Mouse (Mus musculus): ENCODE data around the gene Slc46a2. TPM values are rescaled to one million over a fixed set of nuclear protein-coding genes. Genes with fewer than 3 reads are reported as not detected.

Gene Slc46a2
- polyA plus RNA-seq, 1 experiment: not detected

GRCm38 (mm10) chr4:59861871-59862270 lies 53.0 kb downstream of the Slc46a2 start:
- TF ChIP-seq POLR2A (IDR thresholded peaks at IDR 0.05; ENCODE audit: borderline replicate concordance, control insufficient read depth, low read depth, low read length) (no peak), CTCF (IDR thresholded peaks at IDR 0.05; ENCODE audit: control insufficient read depth, insufficient read depth, low read length) (no peak)
- H3K27ac ChIP-seq (ENCODE audit: control insufficient read depth, insufficient read depth, low read depth, low read length, poor library complexity): no peak overlapping the region
- peaks cover 7% of the 10 kb centered on the region; the same call in 1 of the 2 replicates for H3K4me1 ChIP-seq (ENCODE audit: control insufficient read depth, insufficient read depth, low read length)
- no peak overlapping the region for H3K4me3 ChIP-seq (replicated peaks; ENCODE audit: control insufficient read depth, low read depth, low read length)
- 30% methylated on average over 4 of the region's 4 CpGs for WGBS

GRCm38 (mm10) chr4:59860431-59860830 lies 54.4 kb downstream of the Slc46a2 start:
- Histone ChIP-seq H3K27ac (ENCODE audit: control insufficient read depth, insufficient read depth, low read depth, low read length, poor library complexity) (no peak overlapping the region), H3K4me3 (replicated peaks; ENCODE audit: control insufficient read depth, low read depth, low read length) (no peak overlapping the region), H3K4me1 (ENCODE audit: control insufficient read depth, insufficient read depth, low read length) (peaks cover 6% of the 10 kb centered on the region; the same call in 1 of the 2 replicates)
- TF ChIP-seq POLR2A (IDR thresholded peaks at IDR 0.05; ENCODE audit: borderline replicate concordance, control insufficient read depth, low read depth, low read length) (no peak), CTCF (IDR thresholded peaks at IDR 0.05; ENCODE audit: control insufficient read depth, insufficient read depth, low read length) (no peak)
- WGBS: 65% methylated on average over 2 of the region's 2 CpGs

GRCm38 (mm10) chr4:59859693-59860425 lies 55.0 kb downstream of the Slc46a2 start:
- H3K27ac ChIP-seq (ENCODE audit: control insufficient read depth, insufficient read depth, low read depth, low read length, poor library complexity): no peak overlapping the region
- TF ChIP-seq POLR2A (IDR thresholded peaks at IDR 0.05; ENCODE audit: borderline replicate concordance, control insufficient read depth, low read depth, low read length) (no peak), CTCF (IDR thresholded peaks at IDR 0.05; ENCODE audit: control insufficient read depth, insufficient read depth, low read length) (no peak)
- peaks cover 6% of the 10 kb centered on the region; the same call in 1 of the 2 replicates for H3K4me1 ChIP-seq (ENCODE audit: control insufficient read depth, insufficient read depth, low read length)
- no peak overlapping the region for H3K4me3 ChIP-seq (replicated peaks; ENCODE audit: control insufficient read depth, low read depth, low read length)
- WGBS: 69% methylated on average over 16 of the region's 16 CpGs

Other genes with a start within 250 kb of the Slc46a2 start
- gene Inip, start 113.5 kb downstream of the Slc46a2 start, polyA plus RNA-seq (2011; ENCODE audit: insufficient read depth, insufficient read length, low replicate concordance, missing spikeins): 10.7 and 27.6 TPM in 2 replicates
- gene Snx30, start 109.2 kb downstream of the Slc46a2 start, polyA plus RNA-seq (2011; ENCODE audit: insufficient read depth, insufficient read length, low replicate concordance, missing spikeins): 19.7 and 24.2 TPM in 2 replicates
- gene Mup4, start 45.7 kb upstream of the Slc46a2 start, polyA plus RNA-seq (2011; ENCODE audit: insufficient read depth, insufficient read length, low replicate concordance, missing spikeins): not detected in 2 replicates
- 3.0 TPM in 1 of 2 replicates, not detected in the other for gene Mup6, start 49.2 kb upstream of the Slc46a2 start, polyA plus RNA-seq (2011; ENCODE audit: insufficient read depth, insufficient read length, low replicate concordance, missing spikeins)
- 25.8 and 125 TPM in 2 replicates for gene Mup7, start 155.4 kb upstream of the Slc46a2 start, polyA plus RNA-seq (2011; ENCODE audit: insufficient read depth, insufficient read length, low replicate concordance, missing spikeins)
- gene Mup2, start 239.2 kb upstream of the Slc46a2 start, polyA plus RNA-seq (2011; ENCODE audit: insufficient read depth, insufficient read length, low replicate concordance, missing spikeins): 1.9 and 18.1 TPM in 2 replicates

Measured in bone marrow, adult 2 months (tissue).